Mouse (Mus musculus) forebrain, embryonic 15.5 days (tissue): ENCODE results near the gene Vgf. TPM values are rescaled to one million over a fixed set of nuclear protein-coding genes. Genes with fewer than 3 reads are reported as not detected.

Experiments
- ATAC-seq: fragments of 200-750 bp; cut with Nextera tagmentation; replicated peaks from 2 replicates; pipeline ENCODE4 v1.8.0; 2017; ENCODE audit warnings: mild to moderate bottlenecking, moderate TSS enrichment, moderate library complexity
- H3K27ac ChIP-seq: fragments of 300-500 bp; sonication (generic); replicated peaks from 2 replicates; pipeline ENCODE4 v1.5.1; 2015; ENCODE audit warnings: mild to moderate bottlenecking, inconsistent platforms
- H3K27me3 ChIP-seq: fragments of 300-500 bp; sonication (generic); 2 replicates; pipeline ENCODE4 v1.6.1; 2015; ENCODE audit warnings: inconsistent platforms
- H3K36me3 ChIP-seq: fragments of 300-500 bp; sonication (generic); 2 replicates; pipeline ENCODE4 v1.6.1; 2015; ENCODE audit warnings: mild to moderate bottlenecking, inconsistent platforms
- H3K4me1 ChIP-seq: fragments of 300-500 bp; sonication (generic); 2 replicates; pipeline ENCODE4 v1.6.1; 2015; ENCODE audit warnings: inconsistent platforms
- H3K4me2 ChIP-seq: fragments of 300-500 bp; sonication (generic); replicated peaks from 2 replicates; pipeline ENCODE4 v1.6.1; 2015; ENCODE audit warnings: mild to moderate bottlenecking, inconsistent platforms
- H3K4me3 ChIP-seq: fragments of 300-500 bp; sonication (generic); 2 replicates; pipeline ENCODE4 v1.5.1; 2015; ENCODE audit warnings: mild to moderate bottlenecking, inconsistent platforms
- H3K9ac ChIP-seq: fragments of 300-500 bp; sonication (generic); replicated peaks from 2 replicates; pipeline ENCODE4 v1.6.1; 2015; ENCODE audit warnings: mild to moderate bottlenecking, inconsistent platforms
- H3K9me3 ChIP-seq: fragments of 300-500 bp; sonication (generic); 2 replicates; pipeline ENCODE4 v1.6.1; 2016; ENCODE audit warnings: inconsistent platforms
- WGBS: fragments of 180-500 bp; shearing (Covaris S2); methylation state at CpG from one replicate; pipeline ENCODE4 v1.1.7; 2015; ENCODE audit warnings: mixed read lengths; 5-methylcytosine and 5-hydroxymethylcytosine counted together
- polyA plus RNA-seq: library from polyadenylated mRNA; unstranded; fragments of >200 nt; fragmentation: Nextera tagmentation; extraction: Ambion mirVana; gene quantifications from 2 replicates; pipeline ENCODE4 v1.2.1, GENCODE M21; 2015

The Vgf gene
- polyA plus RNA-seq, 1 experiment from 2014 or later: 4.4 TPM

GRCm38 (mm10) chr5:137000612-137001011, 25.6 kb upstream of the Vgf start:
- no peak overlapping the region for H3K27ac ChIP-seq
- H3K4me1 ChIP-seq: no peaks in the 10 kb centered on the region
- ATAC-seq: no peak
- H3K36me3 ChIP-seq: peaks cover 10% of the 10 kb centered on the region
- H3K27me3 ChIP-seq: no peaks in the 10 kb centered on the region
- H3K9ac ChIP-seq: no peak overlapping the region
- H3K9me3 ChIP-seq: no peaks in the 10 kb centered on the region
- no peak overlapping the region for H3K4me3 ChIP-seq
- 89% methylated on average over 2 of the region's 2 CpGs for WGBS
- H3K4me2 ChIP-seq: no peak overlapping the region

DNA sequence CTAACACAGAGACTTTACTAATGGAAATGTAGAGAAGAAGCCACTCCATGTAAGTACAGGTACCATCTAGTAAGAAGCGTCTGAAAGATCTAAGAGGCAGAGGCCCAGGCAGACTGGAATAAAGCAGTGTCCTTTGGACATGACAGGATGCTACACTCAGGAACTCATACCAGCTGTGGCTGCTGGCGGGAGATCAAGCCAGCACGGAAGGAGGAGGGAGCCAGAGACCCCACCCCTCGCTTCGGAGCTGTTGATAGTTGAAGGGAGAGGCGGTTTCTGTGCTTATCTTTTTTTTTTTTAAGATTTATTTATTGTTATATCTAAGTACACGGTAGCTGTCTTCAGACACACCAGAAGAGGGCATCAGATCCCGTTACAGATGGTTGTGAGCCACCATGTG, 18.9 kb upstream of the Vgf start:
- H3K4me2 ChIP-seq: no peak overlapping the region
- WGBS: 59% methylated on average over 8 of the region's 8 CpGs
- H3K4me3 ChIP-seq: no peak overlapping the region
- no peaks in the 10 kb centered on the region for H3K36me3 ChIP-seq
- no peaks in the 10 kb centered on the region for H3K4me1 ChIP-seq
- no peak overlapping the region for H3K9ac ChIP-seq
- H3K9me3 ChIP-seq: no peaks in the 10 kb centered on the region
- no peaks in the 10 kb centered on the region for H3K27me3 ChIP-seq
- ATAC-seq: no peak
- no peak overlapping the region for H3K27ac ChIP-seq

GRCm38 (mm10) chr5:137009988-137010387, 16.2 kb upstream of the Vgf start:
- no peaks in the 10 kb centered on the region for H3K27me3 ChIP-seq
- H3K36me3 ChIP-seq: no peaks in the 10 kb centered on the region
- H3K9me3 ChIP-seq: no peaks in the 10 kb centered on the region
- 35% methylated on average over 3 of the region's 3 CpGs for WGBS
- no peak overlapping the region for H3K27ac ChIP-seq
- no peaks in the 10 kb centered on the region for H3K4me1 ChIP-seq
- ATAC-seq: no peak
- H3K9ac ChIP-seq: no peak overlapping the region
- H3K4me2 ChIP-seq: no peak overlapping the region
- H3K4me3 ChIP-seq: no peak overlapping the region

- Histone ChIP-seq H3K4me1 (no peaks in the 10 kb centered on the region), H3K27ac (no peak overlapping the region), H3K27me3 (no peaks in the 10 kb centered on the region), H3K4me3 (no peak overlapping the region), H3K36me3 (no peaks in the 10 kb centered on the region), H3K9me3 (no peaks in the 10 kb centered on the region), H3K4me2 (no peak overlapping the region), H3K9ac (no peak overlapping the region)
- ATAC-seq: no peak
- 74% methylated on average over 15 of the region's 15 CpGs for WGBS
These were observed 13.7 kb upstream of the Vgf start for GRCm38 (mm10) chr5:137012401-137012950.

- Histone ChIP-seq H3K4me2 (no peak overlapping the region), H3K9ac (no peak overlapping the region), H3K9me3 (no peaks in the 10 kb centered on the region), H3K27me3 (0 out of 2 replicates have a peak, but pooled peaks cover 3% of the 10 kb centered on the region), H3K4me3 (no peak overlapping the region), H3K4me1 (no peaks in the 10 kb centered on the region), H3K27ac (no peak overlapping the region), H3K36me3 (no peaks in the 10 kb centered on the region)
- WGBS: 85% methylated on average over 3 of the region's 3 CpGs
- no peak for ATAC-seq
These were observed 10.3 kb upstream of the Vgf start for GRCm38 (mm10) chr5:137015913-137016312.

GRCm38 (mm10) chr5:137024318-137024717, 1.9 kb upstream of the Vgf start:
- H3K27me3 ChIP-seq: peaks cover 53% of the 10 kb centered on the region
- H3K27ac ChIP-seq: no peak overlapping the region
- H3K9me3 ChIP-seq: no peaks in the 10 kb centered on the region
- no peak overlapping the region for H3K4me3 ChIP-seq
- no peaks in the 10 kb centered on the region for H3K36me3 ChIP-seq
- H3K9ac ChIP-seq: no peak overlapping the region
- H3K4me2 ChIP-seq: no peak overlapping the region
- WGBS: 53% methylated on average over 3 of the region's 3 CpGs
- no peak for ATAC-seq
- peaks cover 16% of the 10 kb centered on the region for H3K4me1 ChIP-seq

GRCm38 (mm10) chr5:137025132-137025531, 1.1 kb upstream of the Vgf start:
- Histone ChIP-seq H3K4me2 (peak overlapping the region; percentile 39), H3K27ac (no peak overlapping the region), H3K9ac (0 out of 2 replicates have a peak overlapping the region, but pooled peaks have one; percentile 13), H3K4me3 (peak overlapping the region; percentile 23), H3K9me3 (no peaks in the 10 kb centered on the region), H3K27me3 (peaks cover 57% of the 10 kb centered on the region), H3K4me1 (peaks cover 20% of the 10 kb centered on the region), H3K36me3 (no peaks in the 10 kb centered on the region)
- under 1% methylated on average over 23 of the region's 23 CpGs for WGBS
- no peak for ATAC-seq

GRCm38 (mm10) chr5:137028561-137029272, 2.5 kb downstream of the Vgf start:
- H3K9ac ChIP-seq: no peak overlapping the region
- peak overlapping the region; percentile 48 for H3K4me3 ChIP-seq
- peaks cover 74% of the 10 kb centered on the region for H3K27me3 ChIP-seq
- WGBS: under 1% methylated on average over 28 of the region's 29 CpGs
- no peak overlapping the region for H3K27ac ChIP-seq
- no peak for ATAC-seq
- H3K9me3 ChIP-seq: no peaks in the 10 kb centered on the region
- no peaks in the 10 kb centered on the region for H3K36me3 ChIP-seq
- H3K4me1 ChIP-seq: peaks cover 49% of the 10 kb centered on the region
- peak overlapping the region; percentile 99 for H3K4me2 ChIP-seq

DNA sequence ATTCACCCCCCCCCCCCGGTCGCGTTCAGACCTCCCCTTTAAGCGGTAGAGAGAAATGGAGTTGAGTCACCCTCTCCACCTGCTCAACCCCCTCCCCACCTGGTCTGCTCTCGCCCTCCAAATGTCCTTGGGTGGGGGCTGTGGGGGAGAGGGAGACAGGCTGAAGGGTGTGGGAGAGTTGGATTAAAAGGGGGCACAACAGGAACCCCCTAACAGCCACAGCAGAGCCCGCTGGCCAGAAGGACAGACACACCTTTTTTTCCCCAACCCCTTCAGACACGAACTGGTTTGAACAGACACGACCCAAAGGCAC, 3.0 kb downstream of the Vgf start:
- WGBS: under 1% methylated on average over 8 of the region's 8 CpGs
- Histone ChIP-seq H3K27me3 (peaks cover 69% of the 10 kb centered on the region), H3K4me3 (peak overlapping the region; percentile 48), H3K9me3 (no peaks in the 10 kb centered on the region), H3K27ac (no peak overlapping the region), H3K9ac (peak overlapping the region; percentile 40; the same call in 1 of the 2 replicates), H3K36me3 (no peaks in the 10 kb centered on the region), H3K4me2 (peak overlapping the region; percentile 99), H3K4me1 (peaks cover 49% of the 10 kb centered on the region)
- ATAC-seq: no peak

- peak overlapping the region; percentile 48 for H3K4me3 ChIP-seq
- ATAC-seq: peak; percentile 77
- peak overlapping the region; percentile 99 for H3K4me2 ChIP-seq
- H3K9me3 ChIP-seq: no peaks in the 10 kb centered on the region
- peaks cover 49% of the 10 kb centered on the region for H3K4me1 ChIP-seq
- H3K9ac ChIP-seq: peak overlapping the region; percentile 46
- H3K27ac ChIP-seq: no peak overlapping the region
- under 1% methylated on average over 52 of the region's 52 CpGs for WGBS
- H3K27me3 ChIP-seq: peaks cover 63% of the 10 kb centered on the region
- H3K36me3 ChIP-seq: no peaks in the 10 kb centered on the region
These were observed 3.6 kb downstream of the Vgf start for GRCm38 (mm10) chr5:137029643-137030415.

DNA sequence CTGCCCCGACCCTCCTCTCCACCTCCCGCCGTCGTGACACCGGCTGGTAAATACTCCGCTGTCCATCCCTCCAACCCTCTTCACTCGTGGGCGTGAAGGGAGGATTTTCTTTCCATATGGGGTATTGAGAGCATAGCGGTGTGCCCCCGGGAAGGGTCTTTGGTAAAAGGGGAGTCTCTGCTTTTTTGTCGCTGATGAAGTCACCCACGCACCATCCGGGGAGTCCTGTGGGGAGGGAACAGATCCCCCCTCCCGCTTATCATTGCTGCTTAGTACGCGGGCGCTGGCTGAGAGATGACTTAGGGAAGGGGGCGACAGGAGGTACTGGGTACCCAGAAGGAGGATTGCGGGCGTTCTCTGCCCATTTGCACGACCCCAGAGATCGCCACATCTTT, 4.2 kb downstream of the Vgf start:
- peaks cover 58% of the 10 kb centered on the region for H3K27me3 ChIP-seq
- peak overlapping the region; percentile 99 for H3K4me2 ChIP-seq
- H3K9ac ChIP-seq: peak overlapping the region; percentile 46
- no peaks in the 10 kb centered on the region for H3K9me3 ChIP-seq
- H3K36me3 ChIP-seq: no peaks in the 10 kb centered on the region
- ATAC-seq: no peak
- H3K4me3 ChIP-seq: peak overlapping the region; percentile 48
- H3K27ac ChIP-seq: no peak overlapping the region
- 12% methylated on average over 22 of the region's 22 CpGs for WGBS
- H3K4me1 ChIP-seq: peaks cover 43% of the 10 kb centered on the region
